Mouse (Mus musculus) liver, embryonic 11.5 days (tissue): Measurements from ENCODE around the gene Zbtb6. TPM values are rescaled to one million over a fixed set of nuclear protein-coding genes. Genes with fewer than 3 reads are reported as not detected.

Source experiments
- ATAC-seq: fragments of 200-750 bp; cut with Nextera tagmentation; replicated peaks from 2 replicates; pipeline ENCODE4 v1.8.0; 2017; ENCODE audit warnings: moderate number of reproducible peaks, mild to moderate bottlenecking, moderate TSS enrichment, moderate library complexity; ENCODE audit not compliant: low FRiP score
- DNase-seq: peaks from one replicate; pipeline ENCODE4 v3.0.0-alpha.2; 2017; ENCODE audit warnings: low spot score
- H3K27ac ChIP-seq: fragments of 300-500 bp; sonication (generic); 2 replicates; pipeline ENCODE4 v1.5.1; 2014; ENCODE audit warnings: mild to moderate bottlenecking, low read depth, low read length, control low read depth
- H3K27me3 ChIP-seq: fragments of 300-500 bp; sonication (generic); replicated peaks from 2 replicates; pipeline ENCODE4 v1.6.1; 2014; ENCODE audit warnings: low read length, mixed read lengths; ENCODE audit not compliant: control insufficient read depth, insufficient read depth
- H3K36me3 ChIP-seq: fragments of 300-500 bp; sonication (generic); 2 replicates; pipeline ENCODE4 v1.6.1; 2014; ENCODE audit warnings: mild to moderate bottlenecking, low read length, moderate library complexity, mixed read lengths; ENCODE audit not compliant: control insufficient read depth, insufficient read depth
- H3K4me1 ChIP-seq: fragments of 300-500 bp; sonication (generic); replicated peaks from 2 replicates; pipeline ENCODE4 v1.6.1; 2014; ENCODE audit warnings: low read length, mixed read lengths; ENCODE audit not compliant: control insufficient read depth, insufficient read depth
- H3K4me2 ChIP-seq: fragments of 300-500 bp; sonication (generic); 2 replicates; pipeline ENCODE4 v1.6.1; 2014; ENCODE audit warnings: mild to moderate bottlenecking, control low read depth, moderate library complexity
- H3K4me3 ChIP-seq: fragments of 300-500 bp; sonication (generic); 2 replicates; pipeline ENCODE4 v1.5.1; 2014; ENCODE audit warnings: low read depth, low read length, control low read depth
- H3K9ac ChIP-seq: fragments of 300-500 bp; sonication (generic); 2 replicates; pipeline ENCODE4 v1.6.1; 2014; ENCODE audit warnings: low read depth, low read length, control low read depth
- H3K9me3 ChIP-seq: fragments of 300-500 bp; sonication (generic); 2 replicates; pipeline ENCODE4 v1.6.1; 2016; ENCODE audit warnings: low read length, inconsistent platforms, mixed read lengths; ENCODE audit not compliant: control insufficient read depth
- WGBS: fragments of 180-500 bp; shearing (Covaris S2); extraction: QIAGEN DNeasy Blood & Tissue Kit; methylation state at CpG from one replicate; pipeline ENCODE4 v1.1.7; 2014; 5-methylcytosine and 5-hydroxymethylcytosine counted together
- polyA plus RNA-seq: library from polyadenylated mRNA; unstranded; fragments of >200 nt; fragmentation: Nextera tagmentation; extraction: Ambion mirVana; gene quantifications from 2 replicates; pipeline ENCODE4 v1.2.1, GENCODE M21; 2014

Gene Zbtb6
- polyA plus RNA-seq, 1 experiment from 2014 or later = 4.0 TPM

DNA sequence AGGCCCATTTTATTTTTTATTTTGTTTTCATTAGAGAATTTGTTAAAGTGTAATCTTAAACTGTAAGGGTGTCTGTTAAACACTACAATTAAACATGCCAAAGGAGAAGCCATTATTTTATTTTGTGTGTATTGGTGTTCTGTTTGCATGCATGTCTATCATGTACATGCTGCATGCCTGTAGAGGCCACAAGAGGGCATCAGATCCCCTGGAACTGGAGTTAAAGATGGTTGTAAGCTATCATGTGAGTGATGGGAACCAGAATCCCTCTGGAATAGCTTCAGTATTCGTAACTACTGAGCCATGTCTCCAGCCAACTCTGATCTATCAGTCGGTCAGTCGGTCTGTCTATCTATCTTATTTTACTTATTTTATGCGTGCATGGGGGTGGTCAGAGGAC, 17.7 kb upstream of the Zbtb6 start:
- DNase-seq (no peak), ATAC-seq (no peak)
- Histone ChIP-seq H3K27ac (no peak overlapping the region), H3K36me3 (peaks cover 4% of the 10 kb centered on the region; the same call in 1 of the 2 replicates), H3K4me1 (no peaks in the 10 kb centered on the region), H3K4me3 (no peak overlapping the region), H3K9me3 (no peaks in the 10 kb centered on the region; the same call in 1 of the 2 replicates), H3K27me3 (no peaks in the 10 kb centered on the region), H3K4me2 (no peak overlapping the region), H3K9ac (no peak overlapping the region)
- WGBS = 93% methylated on average over 4 of the region's 4 CpGs

DNA sequence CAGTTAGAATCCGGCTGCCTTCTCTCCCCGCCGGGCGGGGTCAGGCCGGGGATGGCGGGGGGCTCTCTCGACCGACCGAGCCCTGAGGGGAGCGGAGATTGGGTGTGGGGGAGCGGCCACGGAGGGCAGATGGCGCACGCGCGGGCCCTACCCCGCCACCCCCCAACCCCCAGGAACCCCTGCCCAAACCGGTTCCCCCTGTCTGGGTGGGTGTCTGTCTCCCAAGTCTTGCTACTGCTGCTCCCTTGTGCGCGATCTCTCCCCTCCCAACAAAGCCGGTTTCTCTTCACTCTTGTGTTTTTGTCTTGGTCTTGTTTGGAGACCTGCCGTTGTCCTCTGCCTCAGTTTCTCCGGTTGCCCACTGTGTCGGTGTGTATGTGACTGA, 9.4 kb upstream of the Zbtb6 start:
- ATAC-seq = peak; percentile 74
- Histone ChIP-seq H3K4me1 (peaks cover 2% of the 10 kb centered on the region; the same call in 1 of the 2 replicates), H3K36me3 (no peaks in the 10 kb centered on the region), H3K4me3 (peak overlapping the region; percentile 94), H3K27me3 (no peaks in the 10 kb centered on the region), H3K9ac (peak overlapping the region; percentile 87), H3K27ac (peak overlapping the region; percentile 66; the same call in 1 of the 2 replicates), H3K9me3 (no peaks in the 10 kb centered on the region), H3K4me2 (peak overlapping the region; percentile 95)
- DNase-seq = no peak
- under 1% methylated on average over 18 of the region's 24 CpGs for WGBS

GRCm38 (mm10) chr2:37451667-37452375, 8.8 kb upstream of the Zbtb6 start:
- peak; percentile 99 for ATAC-seq

GRCm38 (mm10) chr2:37431609-37432008, 11.4 kb downstream of the Zbtb6 start:
- peak overlapping the region; percentile 93 for H3K9ac ChIP-seq
- DNase-seq = peak; percentile 35
- no peaks in the 10 kb centered on the region for H3K27me3 ChIP-seq
- ATAC-seq = peak; percentile 11; the same call in 1 of the 2 replicates
- H3K4me2 ChIP-seq = peak overlapping the region; percentile 90
- H3K36me3 ChIP-seq = no peaks in the 10 kb centered on the region; the same call in 1 of the 2 replicates
- no peaks in the 10 kb centered on the region for H3K9me3 ChIP-seq
- H3K4me3 ChIP-seq = peak overlapping the region; percentile 91
- H3K4me1 ChIP-seq = peaks cover 7% of the 10 kb centered on the region
- peak overlapping the region; percentile 85 for H3K27ac ChIP-seq
- WGBS = 30% methylated on average over 7 of the region's 7 CpGs

More at GRCm38 (mm10) chr2:37451667-37452375, 8.8 kb upstream of the Zbtb6 start:
- 8% methylated on average over 40 of the region's 44 CpGs for WGBS
- Histone ChIP-seq H3K9me3 (no peaks in the 10 kb centered on the region), H3K4me3 (peak overlapping the region; percentile 94), H3K27me3 (no peaks in the 10 kb centered on the region), H3K4me1 (peaks cover 2% of the 10 kb centered on the region; the same call in 1 of the 2 replicates), H3K4me2 (peak overlapping the region; percentile 95), H3K27ac (peak overlapping the region; percentile 66; the same call in 1 of the 2 replicates), H3K9ac (peak overlapping the region; percentile 87), H3K36me3 (no peaks in the 10 kb centered on the region)
- DNase-seq = peak; percentile 90

DNA sequence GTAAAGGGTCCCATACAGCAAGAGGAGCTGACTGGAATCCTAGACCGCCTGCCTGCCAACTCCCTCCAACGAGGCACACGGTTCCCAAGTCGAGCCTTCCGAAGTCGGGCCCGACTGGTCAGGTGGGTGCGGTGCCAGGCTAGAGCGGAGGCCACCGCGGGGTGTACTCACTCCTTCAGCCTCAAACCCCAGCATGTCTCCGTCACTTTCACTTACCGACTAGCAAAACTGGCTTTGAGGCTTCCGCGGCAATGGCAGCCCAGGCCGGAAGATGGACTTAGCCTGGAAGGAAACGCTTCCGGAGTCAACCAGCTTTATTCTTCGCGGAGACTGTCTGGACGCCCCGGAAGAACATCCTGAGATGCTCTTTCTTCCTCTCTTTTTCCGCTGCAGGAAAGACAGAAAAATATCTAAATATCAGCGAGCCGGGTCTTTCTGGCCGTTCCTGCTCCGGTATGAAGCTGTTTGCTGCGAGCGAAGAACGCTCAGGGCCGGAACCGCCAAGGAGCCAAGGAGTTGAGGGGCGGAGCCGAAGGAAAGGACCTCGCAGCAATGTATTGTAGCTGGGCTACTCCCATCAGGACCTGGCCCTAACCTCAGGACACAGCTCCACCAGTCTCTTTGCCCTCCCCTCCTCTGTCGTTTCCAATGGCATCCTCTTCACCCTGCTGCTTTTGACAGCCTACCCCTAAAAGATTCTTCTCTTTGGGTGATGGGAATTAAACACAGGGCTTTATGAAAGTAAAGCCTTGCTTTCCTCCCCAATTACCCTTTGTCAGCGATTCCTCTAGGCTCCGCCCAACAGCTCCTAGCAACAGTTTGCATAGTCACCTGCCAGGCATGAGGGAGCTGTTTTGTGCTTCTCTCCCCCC, 12.1 kb downstream of the Zbtb6 start:
- Histone ChIP-seq H3K27me3 (no peaks in the 10 kb centered on the region), H3K9ac (peak overlapping the region; percentile 93), H3K4me1 (peaks cover 7% of the 10 kb centered on the region), H3K9me3 (no peaks in the 10 kb centered on the region), H3K4me2 (peak overlapping the region; percentile 90), H3K36me3 (no peaks in the 10 kb centered on the region; the same call in 1 of the 2 replicates), H3K4me3 (peak overlapping the region; percentile 91), H3K27ac (peak overlapping the region; percentile 85)
- WGBS = under 1% methylated on average over 38 of the region's 38 CpGs
- ATAC-seq (peak; percentile 94), DNase-seq (peak; percentile 80)

GRCm38 (mm10) chr2:37423671-37424070, 19.3 kb downstream of the Zbtb6 start:
- WGBS = 49% methylated on average over 3 of the region's 3 CpGs
- Histone ChIP-seq H3K27ac (no peak overlapping the region), H3K4me1 (peaks cover 9% of the 10 kb centered on the region; the same call in 1 of the 2 replicates), H3K4me2 (no peak overlapping the region), H3K36me3 (no peaks in the 10 kb centered on the region; the same call in 1 of the 2 replicates), H3K9ac (no peak overlapping the region), H3K9me3 (no peaks in the 10 kb centered on the region), H3K27me3 (no peaks in the 10 kb centered on the region), H3K4me3 (no peak overlapping the region)
- ATAC-seq = no peak
- no peak for DNase-seq

DNA sequence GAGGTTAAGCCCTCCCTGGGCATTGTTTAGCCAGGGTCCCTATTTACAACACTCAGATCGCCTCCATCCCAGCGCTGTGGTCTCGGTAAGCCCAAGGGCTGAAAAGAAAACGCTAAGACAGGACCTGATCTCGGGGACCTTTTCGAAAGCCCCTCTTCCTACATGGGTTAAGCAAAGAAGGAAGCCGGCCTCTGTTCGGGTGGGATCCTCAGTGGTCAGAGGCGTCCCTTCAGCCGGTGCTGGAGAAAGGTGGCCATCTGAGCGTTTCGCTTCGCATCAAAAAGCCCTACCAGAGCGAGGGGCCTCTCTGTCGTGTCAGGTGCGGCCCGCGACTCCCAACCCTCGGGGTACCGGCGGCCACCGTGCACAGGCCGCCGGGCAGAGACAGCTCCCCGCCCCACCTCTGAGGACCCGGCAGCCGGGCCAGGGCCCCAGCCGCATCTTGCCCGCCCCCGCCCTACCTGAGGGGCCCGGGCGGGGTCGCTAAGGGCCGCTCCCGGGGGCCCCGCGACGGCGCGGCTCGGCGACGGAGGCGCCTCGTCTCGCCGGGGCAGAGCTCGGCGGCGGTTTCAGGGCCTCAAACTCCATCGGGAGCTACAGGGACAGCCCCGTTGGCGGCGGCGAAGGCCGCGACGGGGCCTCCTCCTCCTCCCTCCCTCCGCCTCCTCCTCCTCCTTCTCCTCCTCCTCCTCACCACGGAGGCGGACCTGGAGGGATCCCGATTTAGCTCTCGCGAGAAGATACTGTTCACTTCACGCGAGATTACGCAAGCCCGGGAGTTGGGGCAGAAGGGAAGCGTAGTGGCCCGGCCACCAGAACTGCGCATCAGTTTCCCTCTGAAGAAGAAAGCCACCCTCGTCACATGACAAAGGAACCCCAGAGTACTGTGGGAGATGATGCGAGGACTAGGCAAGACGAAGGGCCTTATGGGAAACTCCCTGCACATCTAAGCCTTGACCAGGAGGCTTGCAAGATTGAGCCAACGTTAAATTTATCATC, 20.4 kb downstream of the Zbtb6 start, which contains the start of gene Rc3h2:
Gene Rc3h2, minus strand, starts transcription at position 598 of the 999 bp plus-strand sequence.
- no peaks in the 10 kb centered on the region for H3K27me3 ChIP-seq
- DNase-seq (peak; percentile 90), ATAC-seq (peak; percentile 99)
- no peaks in the 10 kb centered on the region for H3K9me3 ChIP-seq
- peak within 1 kb of the TSS; percentile 96 for H3K4me3 ChIP-seq
- no peaks in the 10 kb centered on the region for H3K36me3 ChIP-seq
- peak within 1 kb of the TSS; percentile 88 for H3K27ac ChIP-seq
- under 1% methylated on average over 72 of the region's 75 CpGs for WGBS
- peak within 1 kb of the TSS; percentile 90 for H3K9ac ChIP-seq
- H3K4me2 ChIP-seq = peak within 1 kb of the TSS; percentile 85
- H3K4me1 ChIP-seq = peaks cover 9% of the 10 kb centered on the region; the same call in 1 of the 2 replicates
